Mouse (Mus musculus) ES-E14 (cell line): Measurements from ENCODE around the gene Gna14. TPM values are rescaled to one million over a fixed set of nuclear protein-coding genes. Genes with fewer than 3 reads are reported as not detected.

ENCODE experiments used
- DNase-seq: peaks from one replicate; pipeline ENCODE4 v3.0.0-alpha.2; 2013; ENCODE audit warnings: low read depth, low spot score
- H3K27ac ChIP-seq: 2 replicates; pipeline ENCODE4 v1.5.1; 2012; ENCODE audit warnings: low read depth, mild to moderate bottlenecking, low read length, moderate library complexity, mixed read lengths; ENCODE audit not compliant: poor library complexity, insufficient read depth, severe bottlenecking
- H3K36me3 ChIP-seq: 2 replicates; pipeline ENCODE4 v1.6.1; 2012; ENCODE audit warnings: mild to moderate bottlenecking, low read length, moderate library complexity, mixed read lengths; ENCODE audit not compliant: control insufficient read depth, poor library complexity, insufficient read depth, severe bottlenecking
- H3K4me1 ChIP-seq, 2 experiments: fragments of 150-350 bp in 1 of 2; sonication (generic) in 1 of 2; 2 replicates each; pipeline ENCODE4 v1.6.1; 2012; ENCODE audit warnings: low read length in 2 of 2, mild to moderate bottlenecking in 1 of 2, mixed read lengths in 1 of 2; ENCODE audit not compliant: control insufficient read depth in 2 of 2, insufficient read depth in 2 of 2, poor library complexity in 1 of 2
- H3K4me3 ChIP-seq, 2 experiments: fragments of 150-350 bp in 1 of 2; sonication (generic) in 1 of 2; 2 replicates each; pipeline ENCODE4 v1.5.1; 2012; ENCODE audit warnings: low read length in 2 of 2, low read depth in 1 of 2, mild to moderate bottlenecking in 1 of 2, mixed read lengths in 1 of 2; ENCODE audit not compliant: insufficient read depth in 1 of 2, poor library complexity in 1 of 2, severe bottlenecking in 1 of 2
- H3K9ac ChIP-seq: 2 replicates; pipeline ENCODE4 v1.6.1; 2012; ENCODE audit warnings: low read depth, mild to moderate bottlenecking, low read length, mixed read lengths; ENCODE audit not compliant: poor library complexity, insufficient read depth, severe bottlenecking
- H3K9me3 ChIP-seq: fragments of 150-350 bp; sonication (generic); 2 replicates; pipeline ENCODE4 v1.6.1; 2012; ENCODE audit warnings: low read depth, mild to moderate bottlenecking, low read length; ENCODE audit not compliant: control insufficient read depth, insufficient read depth
- CHD2 ChIP-seq: IDR thresholded peaks from 2 replicates; pipeline ENCODE4 v1.6.1; 2014; ENCODE audit warnings: mild to moderate bottlenecking, low read depth, low read length, inconsistent platforms
- HCFC1 ChIP-seq: IDR thresholded peaks from 2 replicates; pipeline ENCODE4 v1.6.1; 2012; ENCODE audit warnings: low read length, inconsistent platforms, borderline replicate concordance; ENCODE audit not compliant: insufficient read depth
- MAFK ChIP-seq: IDR thresholded peaks from 2 replicates; pipeline ENCODE4 v1.6.1; 2014; ENCODE audit warnings: mild to moderate bottlenecking, low read depth, low read length, inconsistent platforms; ENCODE audit not compliant: insufficient read depth
- ZC3H11A ChIP-seq: IDR thresholded peaks from 2 replicates; pipeline ENCODE4 v1.6.1; 2012; ENCODE audit warnings: low read depth, mild to moderate bottlenecking, inconsistent platforms, low read length, borderline replicate concordance
- ZNF384 ChIP-seq: IDR thresholded peaks from 2 replicates; pipeline ENCODE4 v1.6.1; 2012; ENCODE audit warnings: low read depth, low read length, inconsistent platforms
- in situ Hi-C, 2 experiments: fragments of 600-800 bp; cut with MboI; formaldehyde crosslinking; loops; one replicate each; pipeline ENCODE4 v1.15.1; 2025; ENCODE audit warnings: low sequenced_read_pairs in 2 of 2, inconsistent platforms in 1 of 2; ENCODE audit not compliant: unreplicated experiment in 2 of 2
- total RNA-seq: library from RNA; depleted of rRNA; stranded (reverse); fragments of 300-350 nt; gene quantifications from 2 replicates; pipeline ENCODE4 v1.2.3, GENCODE M21; 2012

Gna14 gene
- total RNA-seq, 1 experiment = 2.5 TPM

DNA sequence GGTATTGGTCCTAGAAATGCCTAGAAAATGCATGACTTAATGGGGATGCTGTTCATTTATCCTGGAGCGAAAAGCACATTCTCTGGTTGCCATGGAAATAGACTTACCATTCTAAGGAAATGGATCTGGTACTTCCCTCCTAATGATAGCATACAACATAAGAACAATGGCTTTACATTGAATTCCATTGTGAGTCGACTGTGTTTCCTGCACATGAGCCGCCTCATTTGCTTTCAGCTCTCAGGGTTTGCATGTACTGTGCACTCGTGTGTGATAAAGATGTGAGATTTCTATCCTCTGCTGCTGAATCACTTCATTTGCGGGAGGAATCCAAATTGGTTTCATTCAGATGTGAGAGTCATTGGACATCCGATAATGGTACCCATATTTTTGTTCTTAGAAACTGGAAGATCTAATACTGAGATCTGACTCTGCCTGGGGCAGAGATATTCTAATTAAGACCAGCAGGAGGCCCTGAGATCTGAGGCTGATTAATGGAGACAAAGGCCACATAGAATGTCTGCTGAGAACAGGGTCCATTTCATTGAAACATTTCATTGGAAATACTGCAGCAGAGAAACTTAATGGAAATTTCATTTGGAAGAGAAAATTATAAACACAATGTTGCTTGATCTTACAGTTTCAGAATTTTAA lies 71.3 kb downstream of the Gna14 start:
- Histone ChIP-seq H3K27ac (no peak overlapping the region), H3K9ac (no peak overlapping the region), H3K9me3 (no peaks in the 10 kb centered on the region), H3K4me1 (peaks cover 0 to 3% of the 10 kb centered on the region in 2 experiments; a peak in 1 of 4 replicates), H3K36me3 (no peaks in the 10 kb centered on the region), H3K4me3 (no peak overlapping the region)
- TF ChIP-seq HCFC1 = no peak
- TF ChIP-seq ZNF384 = no peak
- TF ChIP-seq CHD2 = no peak
- TF ChIP-seq MAFK = no peak
- TF ChIP-seq ZC3H11A = no peak
- no peak for DNase-seq
- in situ Hi-C loops = no loop called here

- in situ Hi-C loops = no loop called here
Observed at GRCm38 (mm10) chr19:16510343-16511080, 75.0 kb downstream of the Gna14 start.

DNA sequence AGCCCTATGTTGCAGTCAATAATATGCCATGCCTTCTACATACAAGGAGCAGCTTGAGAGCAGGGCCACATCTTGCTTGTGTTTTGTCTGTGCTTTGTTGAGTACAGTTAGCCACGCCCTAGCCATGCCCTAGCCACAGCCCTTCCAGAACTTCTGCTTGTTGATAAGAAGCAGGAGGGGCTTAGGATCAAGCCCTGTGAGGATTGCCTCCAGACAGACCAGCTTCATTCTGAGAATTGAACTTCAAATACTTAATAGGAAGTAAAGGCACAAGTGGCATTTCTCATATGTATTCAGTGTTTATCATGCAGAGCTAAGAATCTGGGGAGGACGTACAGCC lies 75.5 kb downstream of the Gna14 start:
- in situ Hi-C loops = no loop called here

More at GRCm38 (mm10) chr19:16510343-16511080, 75.0 kb downstream of the Gna14 start:
- Histone ChIP-seq H3K9me3 (no peaks in the 10 kb centered on the region), H3K36me3 (no peaks in the 10 kb centered on the region), H3K4me1 (peaks cover 0 to 3% of the 10 kb centered on the region in 2 experiments; a peak in 1 of 4 replicates), H3K27ac (no peak overlapping the region), H3K9ac (no peak overlapping the region), H3K4me3 (no peak overlapping the region)
- TF ChIP-seq MAFK (no peak), HCFC1 (no peak), ZNF384 (no peak), ZC3H11A (no peak), CHD2 (no peak)
- DNase-seq = no peak

DNA sequence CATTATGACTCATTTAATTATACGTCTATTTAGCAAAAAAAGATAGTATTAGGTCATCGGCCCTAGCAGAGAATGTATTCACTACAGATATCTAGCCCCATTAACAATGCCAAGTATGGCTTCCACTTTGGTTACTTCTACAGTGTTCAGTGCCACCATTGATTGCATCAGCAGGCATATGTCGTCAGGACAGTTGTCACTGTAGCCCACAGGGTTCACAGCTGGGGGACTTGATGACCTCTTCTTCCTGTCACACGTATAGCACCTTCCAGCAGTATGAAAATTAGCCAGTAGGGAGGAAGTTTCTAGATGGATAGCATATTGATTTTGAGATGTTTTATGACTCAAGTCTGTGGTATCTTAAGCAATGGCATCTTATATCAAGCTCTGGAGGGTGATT lies 78.6 kb downstream of the Gna14 start:
- no peaks in the 10 kb centered on the region for H3K9me3 ChIP-seq
- no peak overlapping the region for H3K4me3 ChIP-seq
- in situ Hi-C loops = no loop called here
- no peak overlapping the region for H3K27ac ChIP-seq
- peaks cover 0 to 3% of the 10 kb centered on the region in 2 experiments; a peak in 1 of 4 replicates for H3K4me1 ChIP-seq
- no peaks in the 10 kb centered on the region for H3K36me3 ChIP-seq
- no peak for TF ChIP-seq ZNF384
- no peak for TF ChIP-seq ZC3H11A
- no peak for TF ChIP-seq CHD2
- TF ChIP-seq HCFC1 = no peak
- no peak for TF ChIP-seq MAFK
- H3K9ac ChIP-seq = no peak overlapping the region
- no peak for DNase-seq

More for the DNA sequence above, 75.5 kb downstream of the Gna14 start:
- Histone ChIP-seq H3K27ac (no peak overlapping the region), H3K4me3 (no peak overlapping the region), H3K9me3 (no peaks in the 10 kb centered on the region), H3K9ac (no peak overlapping the region), H3K4me1 (peaks cover 0 to 3% of the 10 kb centered on the region in 2 experiments; a peak in 1 of 4 replicates), H3K36me3 (no peaks in the 10 kb centered on the region)
- DNase-seq = no peak
- TF ChIP-seq ZNF384 (no peak), MAFK (no peak), CHD2 (no peak), ZC3H11A (no peak), HCFC1 (no peak)
